Mouse (Mus musculus) intestine, embryonic 14.5 days (tissue): ENCODE results near the gene Txn2. TPM values are rescaled to one million over a fixed set of nuclear protein-coding genes. Genes with fewer than 3 reads are reported as not detected.

Experiments
- ATAC-seq: fragments of 200-750 bp; cut with Nextera tagmentation; replicated peaks from 2 replicates; pipeline ENCODE4 v1.8.0; 2017; ENCODE audit warnings: low read depth, moderate number of reproducible peaks, moderate TSS enrichment, moderate library complexity; ENCODE audit not compliant: low FRiP score, low TSS enrichment
- DNase-seq: peaks from one replicate; pipeline ENCODE4 v3.0.0-alpha.2; 2018; ENCODE audit warnings: low spot score
- H3K27ac ChIP-seq: fragments of 300-500 bp; sonication (generic); 2 replicates; pipeline ENCODE4 v1.5.1; 2014; ENCODE audit warnings: low read depth, mild to moderate bottlenecking, control low read depth
- H3K27me3 ChIP-seq: fragments of 300-500 bp; sonication (generic); replicated peaks from 2 replicates; pipeline ENCODE4 v1.6.1; 2014; ENCODE audit warnings: low read length, control low read depth; ENCODE audit not compliant: control insufficient read depth, insufficient read depth
- H3K36me3 ChIP-seq: fragments of 300-500 bp; sonication (generic); 2 replicates; pipeline ENCODE4 v1.6.1; 2014; ENCODE audit warnings: low read length, control low read depth; ENCODE audit not compliant: control insufficient read depth, insufficient read depth
- H3K4me1 ChIP-seq: fragments of 300-500 bp; sonication (generic); replicated peaks from 2 replicates; pipeline ENCODE4 v1.6.1; 2014; ENCODE audit warnings: low read length, control low read depth, mixed read lengths; ENCODE audit not compliant: control insufficient read depth, insufficient read depth
- H3K4me2 ChIP-seq: fragments of 300-500 bp; sonication (generic); 2 replicates; pipeline ENCODE4 v1.6.1; 2014; ENCODE audit warnings: low read length
- H3K4me3 ChIP-seq: fragments of 300-500 bp; sonication (generic); 2 replicates; pipeline ENCODE4 v1.5.1; 2014; ENCODE audit warnings: low read depth, low read length, control low read depth, mixed read lengths
- H3K9ac ChIP-seq: fragments of 300-500 bp; sonication (generic); 2 replicates; pipeline ENCODE4 v1.6.1; 2014; ENCODE audit warnings: mild to moderate bottlenecking, low read length
- H3K9me3 ChIP-seq: fragments of 300-500 bp; sonication (generic); 2 replicates; pipeline ENCODE4 v1.6.1; 2016; ENCODE audit warnings: low read length, control low read depth; ENCODE audit not compliant: control insufficient read depth
- WGBS: fragments of 180-500 bp; shearing (Covaris S2); extraction: QIAGEN DNeasy Blood & Tissue Kit; methylation state at CpG from one replicate; pipeline ENCODE4 v1.1.7; 2014; 5-methylcytosine and 5-hydroxymethylcytosine counted together
- polyA plus RNA-seq: library from polyadenylated mRNA; unstranded; fragments of >200 nt; fragmentation: Nextera tagmentation; extraction: Ambion mirVana; gene quantifications from 2 replicates; pipeline ENCODE4 v1.2.1, GENCODE M21; 2014

The Txn2 gene
- polyA plus RNA-seq, 1 experiment from 2014 or later: 325 TPM

DNA sequence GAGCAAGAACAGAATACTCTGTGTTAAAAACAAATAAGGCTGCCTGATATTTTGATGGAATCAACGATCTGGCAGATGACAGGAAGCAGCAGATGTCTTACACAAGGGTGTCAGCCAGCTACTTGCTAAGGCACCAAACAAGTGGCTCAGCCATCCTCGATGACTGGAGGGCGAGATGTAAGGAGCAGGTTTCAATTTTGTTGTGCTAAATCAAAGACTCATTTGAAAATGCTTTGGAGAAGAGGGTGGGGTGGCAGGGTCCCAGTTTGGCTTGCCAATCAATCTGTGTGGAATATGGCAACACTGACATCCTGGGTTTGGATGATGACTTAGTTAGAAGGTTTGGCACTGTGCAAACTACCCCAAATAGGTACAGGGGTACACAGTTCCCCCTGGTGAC, 12.8 kb upstream of the Txn2 start:
- no peak for DNase-seq
- Histone ChIP-seq H3K4me1 (no peaks in the 10 kb centered on the region), H3K36me3 (peaks cover 6% of the 10 kb centered on the region; the same call in 1 of the 2 replicates), H3K9me3 (no peaks in the 10 kb centered on the region), H3K27ac (no peak overlapping the region), H3K9ac (no peak overlapping the region), H3K4me3 (no peak overlapping the region), H3K4me2 (no peak overlapping the region), H3K27me3 (no peaks in the 10 kb centered on the region)
- 89% methylated on average over 3 of the region's 3 CpGs for WGBS
- no peak for ATAC-seq

DNA sequence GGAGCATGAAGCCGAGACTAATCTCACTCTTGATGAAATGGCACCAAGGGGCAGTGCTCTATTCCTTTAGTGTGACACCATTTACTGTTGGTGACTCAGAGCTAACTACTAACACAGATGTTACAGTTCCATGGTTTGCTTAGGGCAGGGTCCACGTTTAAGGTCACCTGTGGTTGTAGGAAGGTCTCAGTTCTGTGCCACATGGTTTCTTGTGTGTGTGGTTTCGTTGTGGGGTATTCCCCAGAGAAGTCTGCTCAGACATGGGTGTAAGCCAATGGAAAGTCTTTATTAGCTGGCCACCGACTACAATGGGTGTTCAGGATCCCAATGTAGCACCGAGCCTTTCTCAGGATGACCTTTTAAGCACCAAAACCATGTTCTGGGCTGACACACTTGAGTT, 9.7 kb upstream of the Txn2 start:
- H3K27me3 ChIP-seq: no peaks in the 10 kb centered on the region
- no peak overlapping the region for H3K4me2 ChIP-seq
- no peak overlapping the region for H3K27ac ChIP-seq
- H3K4me1 ChIP-seq: no peaks in the 10 kb centered on the region; the same call in 1 of the 2 replicates
- peaks cover 6% of the 10 kb centered on the region; the same call in 1 of the 2 replicates for H3K36me3 ChIP-seq
- DNase-seq (no peak), ATAC-seq (no peak)
- no peaks in the 10 kb centered on the region for H3K9me3 ChIP-seq
- no peak overlapping the region for H3K4me3 ChIP-seq
- WGBS: 80% methylated on average over 5 of the region's 5 CpGs
- H3K9ac ChIP-seq: no peak overlapping the region

DNA sequence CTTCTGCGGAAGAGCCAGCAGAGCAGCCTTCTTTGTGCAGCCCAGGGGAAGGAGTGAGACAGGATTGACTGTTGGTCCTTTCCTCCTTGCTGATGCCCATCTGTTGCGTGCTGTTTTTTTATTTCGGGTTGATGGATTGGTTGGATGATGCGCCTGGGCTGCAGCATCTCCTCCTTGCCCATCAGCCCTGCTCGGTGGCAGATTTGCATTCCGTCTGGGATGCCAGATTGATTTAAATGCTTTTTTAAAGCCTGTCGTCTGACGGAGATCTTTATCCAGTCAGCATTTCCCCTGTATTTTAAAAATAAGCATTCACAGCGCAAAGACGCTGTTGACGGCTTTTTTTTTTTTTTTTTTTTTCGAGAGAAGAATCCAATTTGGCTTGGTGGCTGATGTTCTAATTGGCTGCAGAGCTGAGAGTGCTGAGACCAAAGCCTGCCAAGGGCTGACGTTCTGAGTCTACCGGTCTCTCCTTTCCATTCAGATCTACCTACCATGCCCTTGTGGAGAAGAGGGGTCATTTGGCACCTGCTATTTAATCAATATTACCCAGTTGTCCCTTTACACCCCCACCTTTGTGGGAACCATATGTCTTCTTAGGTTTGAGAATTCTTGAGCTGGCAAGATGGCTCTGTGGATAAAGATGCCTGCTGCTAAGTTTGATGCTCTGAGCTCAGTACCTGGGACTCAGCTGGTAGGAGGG, 7.0 kb upstream of the Txn2 start:
- ATAC-seq (no peak), DNase-seq (no peak)
- Histone ChIP-seq H3K9me3 (no peaks in the 10 kb centered on the region), H3K27me3 (no peaks in the 10 kb centered on the region), H3K4me2 (no peak overlapping the region), H3K4me3 (no peak overlapping the region), H3K36me3 (no peaks in the 10 kb centered on the region), H3K27ac (no peak overlapping the region), H3K4me1 (no peaks in the 10 kb centered on the region; the same call in 1 of the 2 replicates), H3K9ac (no peak overlapping the region)
- WGBS: 83% methylated on average over 14 of the region's 14 CpGs

DNA sequence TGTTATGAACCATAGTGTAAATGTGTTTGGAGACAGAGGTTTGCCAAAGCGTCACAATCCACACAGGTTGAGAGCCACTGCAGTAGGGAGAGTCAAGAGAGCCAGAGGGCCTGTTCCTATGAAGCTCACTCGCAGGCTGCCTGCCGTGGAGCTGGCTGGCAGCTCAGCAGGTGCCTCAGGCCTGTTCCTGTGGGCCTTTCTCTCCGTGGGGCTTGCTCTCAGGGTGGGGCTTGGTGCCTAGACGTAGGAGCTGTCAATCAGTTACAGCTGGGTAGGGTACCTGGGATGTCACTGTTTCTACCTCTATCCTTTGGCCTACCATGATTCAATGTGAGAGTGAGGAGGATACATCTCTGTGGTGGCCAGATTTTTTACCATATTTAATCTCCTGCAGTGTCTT, 6.2 kb upstream of the Txn2 start:
- H3K36me3 ChIP-seq: no peaks in the 10 kb centered on the region
- no peak overlapping the region for H3K4me2 ChIP-seq
- DNase-seq (no peak), ATAC-seq (no peak)
- H3K4me3 ChIP-seq: no peak overlapping the region
- no peaks in the 10 kb centered on the region for H3K27me3 ChIP-seq
- no peaks in the 10 kb centered on the region for H3K9me3 ChIP-seq
- WGBS: 69% methylated on average over 5 of the region's 5 CpGs
- H3K9ac ChIP-seq: no peak overlapping the region
- H3K4me1 ChIP-seq: no peaks in the 10 kb centered on the region; the same call in 1 of the 2 replicates
- no peak overlapping the region for H3K27ac ChIP-seq

DNA sequence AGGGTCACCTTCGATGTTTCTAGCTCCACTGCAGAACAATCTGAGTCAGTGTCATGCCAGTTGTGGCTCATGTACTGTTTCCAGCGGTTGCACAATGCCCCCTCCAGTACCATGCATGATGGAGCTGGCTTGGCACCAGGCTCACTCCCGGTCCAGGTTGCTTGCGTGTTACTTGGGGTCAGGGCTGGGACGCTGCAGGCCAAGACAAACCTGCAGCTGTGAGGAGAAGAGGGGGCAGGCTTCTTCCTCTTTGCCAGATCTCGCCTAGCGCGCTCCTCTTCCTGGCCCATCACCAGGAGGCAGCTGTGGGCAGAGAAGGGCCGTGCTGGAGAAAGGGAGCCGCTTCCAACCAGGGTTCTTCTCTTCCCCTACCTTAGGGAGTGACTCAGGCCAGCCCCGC, 5.5 kb upstream of the Txn2 start:
- 72% methylated on average over 11 of the region's 11 CpGs for WGBS

DNA sequence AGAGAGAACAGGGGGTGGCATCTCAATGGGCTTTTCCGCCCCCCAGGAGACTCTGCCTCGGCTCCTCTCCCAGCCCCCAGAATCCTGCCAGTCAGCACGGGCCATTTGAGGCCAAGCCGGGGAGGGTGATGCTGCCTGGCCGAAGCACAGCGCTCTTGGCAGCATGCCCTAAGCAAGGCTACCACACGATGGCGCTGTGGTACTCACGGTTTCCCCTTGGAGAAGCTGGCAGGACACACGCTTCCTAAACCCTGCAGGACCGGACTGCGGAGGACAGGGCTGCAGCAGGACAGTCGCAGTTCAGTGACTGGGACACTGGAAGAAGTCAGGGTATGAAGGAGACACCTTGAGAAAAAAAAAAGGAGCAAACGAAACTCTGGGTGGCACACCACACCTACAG, 5.0 kb upstream of the Txn2 start:
- no peak overlapping the region for H3K4me3 ChIP-seq
- no peak overlapping the region for H3K9ac ChIP-seq
- no peaks in the 10 kb centered on the region; the same call in 1 of the 2 replicates for H3K4me1 ChIP-seq
- H3K27me3 ChIP-seq: no peaks in the 10 kb centered on the region
- H3K9me3 ChIP-seq: no peaks in the 10 kb centered on the region
- 1% methylated on average over 14 of the region's 14 CpGs for WGBS
- H3K36me3 ChIP-seq: no peaks in the 10 kb centered on the region
- no peak overlapping the region for H3K27ac ChIP-seq
- DNase-seq (peak; percentile 100), ATAC-seq (no peak)
- peak overlapping the region; percentile 29 for H3K4me2 ChIP-seq

More for the DNA sequence above, 5.5 kb upstream of the Txn2 start:
- H3K4me2 ChIP-seq: no peak overlapping the region
- ATAC-seq: no peak
- no peak overlapping the region for H3K9ac ChIP-seq
- no peaks in the 10 kb centered on the region for H3K27me3 ChIP-seq
- H3K36me3 ChIP-seq: no peaks in the 10 kb centered on the region
- H3K9me3 ChIP-seq: no peaks in the 10 kb centered on the region
- H3K27ac ChIP-seq: no peak overlapping the region
- DNase-seq: no peak
- H3K4me1 ChIP-seq: no peaks in the 10 kb centered on the region; the same call in 1 of the 2 replicates
- no peak overlapping the region for H3K4me3 ChIP-seq

DNA sequence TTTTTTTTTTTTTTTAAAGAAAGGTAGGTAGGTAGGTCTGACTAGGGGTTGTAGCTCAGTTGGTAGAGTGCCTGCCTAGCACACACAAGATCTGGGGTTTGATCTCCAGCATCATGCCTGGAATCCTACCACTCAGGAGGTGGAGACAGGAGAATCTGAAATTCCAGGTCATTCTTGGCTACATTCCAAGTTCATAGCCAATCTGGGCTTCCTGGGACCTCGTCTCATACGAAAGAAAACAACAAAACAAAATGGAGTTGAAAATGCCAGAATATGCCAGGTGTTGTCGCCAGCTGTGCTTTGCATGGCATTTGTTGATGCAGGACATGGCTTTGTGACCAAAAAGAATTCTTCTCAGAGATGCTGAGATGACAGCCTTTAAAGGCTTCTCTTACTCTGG, 4.4 kb upstream of the Txn2 start:
- ATAC-seq (no peak), DNase-seq (no peak)
- no peaks in the 10 kb centered on the region for H3K9me3 ChIP-seq
- no peaks in the 10 kb centered on the region for H3K36me3 ChIP-seq
- H3K4me2 ChIP-seq: peak overlapping the region; percentile 29
- H3K4me3 ChIP-seq: no peak overlapping the region
- H3K9ac ChIP-seq: no peak overlapping the region
- no peaks in the 10 kb centered on the region; the same call in 1 of the 2 replicates for H3K4me1 ChIP-seq
- 67% methylated on average over 3 of the region's 3 CpGs for WGBS
- no peaks in the 10 kb centered on the region for H3K27me3 ChIP-seq
- H3K27ac ChIP-seq: no peak overlapping the region

DNA sequence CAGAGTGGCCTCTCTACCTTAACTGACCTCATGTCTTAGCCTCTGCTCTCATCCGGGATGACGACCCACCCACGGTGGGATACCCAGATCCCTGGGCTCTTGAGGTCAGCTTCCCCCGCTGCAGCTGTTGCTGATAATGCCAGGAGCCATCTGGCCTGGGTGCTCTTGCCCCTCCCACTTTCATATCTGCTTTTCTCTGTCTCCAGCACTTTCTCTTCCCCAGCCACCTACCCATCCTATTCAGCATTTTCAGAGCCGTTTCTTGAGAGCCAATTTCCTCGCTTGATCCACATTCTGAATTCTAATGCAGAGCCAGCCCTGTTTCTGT, 2.8 kb upstream of the Txn2 start:
- Histone ChIP-seq H3K36me3 (peaks cover 11% of the 10 kb centered on the region), H3K27ac (no peak overlapping the region), H3K9me3 (no peaks in the 10 kb centered on the region), H3K4me1 (peaks cover 6% of the 10 kb centered on the region; the same call in 1 of the 2 replicates), H3K9ac (no peak overlapping the region), H3K4me3 (no peak overlapping the region), H3K27me3 (no peaks in the 10 kb centered on the region), H3K4me2 (no peak overlapping the region)
- WGBS: 65% methylated on average over 6 of the region's 6 CpGs
- ATAC-seq: no peak
- no peak for DNase-seq
